Mouse (Mus musculus) megakaryocyte, embryonic 14.5 days (primary cell): ENCODE data around the gene Pold1. TPM values are rescaled to one million over a fixed set of nuclear protein-coding genes. Genes with fewer than 3 reads are reported as not detected.

Experiments used
- H3K27me3 ChIP-seq: replicated peaks from 2 replicates; pipeline ENCODE3; 2012; ENCODE audit warnings: inconsistent platforms
- H3K36me3 ChIP-seq: replicated peaks from 2 replicates; pipeline ENCODE3; 2012; ENCODE audit warnings: low read length, inconsistent platforms, mixed read lengths
- H3K4me1 ChIP-seq: 2 replicates; pipeline ENCODE4 v1.6.1; 2012; ENCODE audit warnings: inconsistent platforms
- H3K4me3 ChIP-seq: replicated peaks from 2 replicates; pipeline ENCODE3; 2012; ENCODE audit warnings: moderate library complexity, mild to moderate bottlenecking, inconsistent platforms
- H3K9me3 ChIP-seq: 2 replicates; pipeline ENCODE4 v1.6.1; 2012; ENCODE audit warnings: inconsistent platforms
- FLI1 ChIP-seq: IDR thresholded peaks from 2 replicates; pipeline ENCODE4 v1.6.1; 2012; ENCODE audit warnings: low read length, inconsistent platforms, mixed read lengths
- GATA1 ChIP-seq: IDR thresholded peaks from 3 replicates; pipeline ENCODE4 v1.6.1; 2012; ENCODE audit warnings: mixed read lengths, low read length, inconsistent platforms, borderline replicate concordance
- polyA plus RNA-seq: library from polyadenylated mRNA; stranded (reverse); fragments of >175 nt; gene quantifications from 2 replicates; pipeline ENCODE4 v1.2.3, GENCODE M21; 2012; ENCODE audit warnings: low replicate concordance; ENCODE audit not compliant: insufficient read depth

Pold1 gene
- polyA plus RNA-seq, 1 experiment = 61.8 TPM

DNA sequence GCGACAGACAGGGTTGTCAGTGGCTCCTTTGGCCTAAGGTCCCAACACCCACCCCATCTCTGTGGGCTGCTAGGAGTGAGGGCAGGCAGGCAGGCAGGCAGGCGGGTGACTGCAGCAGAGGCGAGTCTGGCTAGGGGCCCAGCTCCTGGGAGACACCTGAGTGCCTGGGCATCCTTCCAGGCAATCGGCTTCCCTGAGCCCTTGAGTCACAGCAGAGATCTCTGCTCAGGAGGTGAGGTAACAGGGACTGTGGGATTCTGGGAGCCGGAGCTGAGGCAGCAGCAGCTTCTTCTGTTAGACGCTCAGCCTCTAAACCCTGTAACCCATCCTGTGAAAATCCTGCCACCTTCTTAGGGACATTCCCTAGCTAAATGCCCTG, 12.1 kb downstream of the Pold1 start:
- peaks cover 13% of the 10 kb centered on the region for H3K4me1 ChIP-seq
- no peak overlapping the region for H3K4me3 ChIP-seq
- no peaks in the 10 kb centered on the region for H3K9me3 ChIP-seq
- H3K27me3 ChIP-seq = no peaks in the 10 kb centered on the region
- no peak for TF ChIP-seq FLI1
- no peak for TF ChIP-seq GATA1
- peaks cover 97% of the 10 kb centered on the region for H3K36me3 ChIP-seq

DNA sequence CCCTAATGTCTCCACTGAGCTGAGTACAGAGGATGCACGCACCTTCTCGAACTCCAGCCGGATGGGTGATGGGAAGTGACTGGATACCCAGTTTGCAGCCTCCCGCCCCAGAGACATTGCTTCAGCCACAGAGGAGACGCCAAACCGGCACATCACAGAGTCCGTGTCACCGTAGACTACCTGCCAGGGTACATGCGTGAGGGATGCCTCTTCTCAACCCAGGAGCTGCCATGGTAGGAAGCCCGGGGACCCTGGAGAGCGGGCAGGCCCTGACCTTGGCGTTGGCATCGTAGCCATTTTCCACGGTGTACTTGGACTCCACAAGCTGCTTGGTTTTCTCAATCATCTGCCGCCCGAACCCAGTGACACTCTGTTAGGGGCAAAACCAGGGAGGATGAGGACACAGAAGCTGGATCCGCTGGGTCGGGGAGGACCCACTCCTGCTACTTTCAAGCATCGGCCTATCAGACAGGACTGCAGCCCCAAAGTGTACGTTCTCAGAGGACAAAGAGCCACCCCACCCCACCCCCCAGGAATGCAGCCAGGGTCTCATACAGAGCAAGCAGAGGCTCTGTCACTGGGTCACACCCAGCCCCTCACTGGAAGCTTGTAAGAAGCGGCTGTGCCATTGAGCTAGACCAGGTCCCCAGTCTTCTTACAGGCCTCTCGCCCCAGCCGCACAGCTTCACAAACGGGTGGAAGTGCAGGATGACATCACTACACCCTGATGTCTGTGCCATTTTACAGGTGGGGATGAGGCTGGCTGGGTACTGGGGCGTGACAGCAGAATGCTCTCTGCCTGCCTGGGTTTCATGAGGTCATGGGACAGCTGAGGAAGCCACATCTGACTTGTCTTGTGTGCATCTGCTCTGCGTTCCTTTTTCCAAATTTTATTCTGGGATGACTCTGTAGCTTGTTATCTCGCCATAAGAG, 12.7 kb downstream of the Pold1 start:
- Histone ChIP-seq H3K9me3 (no peaks in the 10 kb centered on the region), H3K4me3 (no peak overlapping the region), H3K27me3 (no peaks in the 10 kb centered on the region), H3K36me3 (peaks cover 90% of the 10 kb centered on the region), H3K4me1 (peaks cover 20% of the 10 kb centered on the region)
- TF ChIP-seq FLI1 (no peak), GATA1 (no peak)

DNA sequence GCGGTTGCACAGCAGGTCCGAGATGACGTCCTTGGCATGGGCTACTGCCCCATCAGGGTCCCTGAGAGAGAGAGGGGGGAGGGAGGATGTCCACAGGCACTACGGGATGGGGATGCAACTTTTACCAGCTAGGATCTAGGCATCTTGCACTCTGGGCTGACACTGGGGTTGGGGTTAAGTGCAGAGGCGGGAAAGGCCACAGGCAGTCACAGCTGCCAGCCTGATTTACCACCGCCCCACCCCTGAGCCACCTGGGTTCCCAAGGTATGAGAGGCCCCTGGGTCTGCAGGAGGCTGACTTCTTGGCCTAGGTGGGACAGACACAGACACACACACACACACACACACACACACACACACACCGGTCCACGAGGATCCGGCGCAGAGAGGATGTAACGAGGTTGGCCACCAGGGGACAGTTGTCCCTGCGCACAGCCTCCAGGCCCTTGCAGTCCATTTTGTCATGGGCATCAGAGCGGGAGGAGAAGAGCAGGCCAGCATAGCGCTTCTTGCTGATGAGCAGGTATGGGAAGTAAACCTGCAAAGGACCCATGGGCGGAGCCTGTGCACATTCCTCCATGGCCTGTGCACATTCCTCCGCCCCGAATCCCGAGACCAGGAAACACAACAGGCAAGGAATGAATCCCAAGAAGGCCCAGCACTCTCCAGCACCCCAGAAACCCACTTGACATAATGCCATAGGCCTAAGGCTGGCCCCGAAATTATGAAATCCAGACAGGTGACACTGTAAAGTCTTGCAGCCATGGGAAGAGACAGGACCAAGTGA, 13.8 kb downstream of the Pold1 start:
- peaks cover 5% of the 10 kb centered on the region for H3K27me3 ChIP-seq
- peaks cover 79% of the 10 kb centered on the region for H3K36me3 ChIP-seq
- TF ChIP-seq FLI1 (no peak), GATA1 (no peak)
- peaks cover 20% of the 10 kb centered on the region for H3K4me1 ChIP-seq
- H3K9me3 ChIP-seq = no peaks in the 10 kb centered on the region
- H3K4me3 ChIP-seq = no peak overlapping the region

DNA sequence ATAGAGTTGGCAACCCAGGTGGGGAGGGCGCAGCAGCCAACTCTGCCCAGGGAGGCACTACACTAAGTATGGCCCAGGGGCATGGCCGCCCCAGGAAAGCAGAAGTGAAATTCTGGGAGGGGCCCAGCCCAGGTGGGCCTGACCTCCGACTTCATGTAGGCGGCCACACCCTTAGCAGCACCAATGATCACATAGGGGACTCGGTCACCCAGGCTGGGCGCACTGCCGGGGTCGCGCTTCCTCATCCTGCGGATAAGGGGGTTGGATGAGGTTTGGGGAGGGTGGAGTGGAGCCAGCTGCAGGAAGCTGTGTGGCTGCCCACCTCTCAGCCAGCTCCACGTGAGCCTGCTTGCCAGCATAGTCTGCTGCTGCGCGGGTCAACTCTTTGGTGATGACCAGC, 14.4 kb downstream of the Pold1 start:
- peaks cover 73% of the 10 kb centered on the region for H3K36me3 ChIP-seq
- H3K4me1 ChIP-seq = peaks cover 20% of the 10 kb centered on the region
- H3K4me3 ChIP-seq = no peak overlapping the region
- peaks cover 11% of the 10 kb centered on the region for H3K27me3 ChIP-seq
- no peaks in the 10 kb centered on the region for H3K9me3 ChIP-seq
- no peak for TF ChIP-seq GATA1
- TF ChIP-seq FLI1 = no peak

DNA sequence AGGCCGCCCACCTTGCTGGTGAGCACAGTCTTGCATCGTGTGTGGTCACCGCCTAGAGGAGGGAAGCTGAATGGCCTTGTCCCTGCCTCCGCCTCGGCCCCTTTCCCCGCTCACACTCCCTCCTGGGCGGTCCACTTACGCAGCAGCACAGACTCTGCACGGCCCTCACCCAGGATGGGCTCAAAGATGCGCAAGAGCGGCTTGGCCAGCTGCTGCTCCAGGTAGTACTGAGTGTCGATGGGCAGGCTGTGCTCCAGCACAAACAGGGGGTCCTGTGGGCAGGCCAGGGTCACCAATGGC, 15.0 kb downstream of the Pold1 start:
- Histone ChIP-seq H3K4me3 (no peak overlapping the region), H3K4me1 (peaks cover 22% of the 10 kb centered on the region), H3K9me3 (no peaks in the 10 kb centered on the region), H3K36me3 (peaks cover 68% of the 10 kb centered on the region), H3K27me3 (peaks cover 16% of the 10 kb centered on the region)
- TF ChIP-seq GATA1 (no peak), FLI1 (no peak)

DNA sequence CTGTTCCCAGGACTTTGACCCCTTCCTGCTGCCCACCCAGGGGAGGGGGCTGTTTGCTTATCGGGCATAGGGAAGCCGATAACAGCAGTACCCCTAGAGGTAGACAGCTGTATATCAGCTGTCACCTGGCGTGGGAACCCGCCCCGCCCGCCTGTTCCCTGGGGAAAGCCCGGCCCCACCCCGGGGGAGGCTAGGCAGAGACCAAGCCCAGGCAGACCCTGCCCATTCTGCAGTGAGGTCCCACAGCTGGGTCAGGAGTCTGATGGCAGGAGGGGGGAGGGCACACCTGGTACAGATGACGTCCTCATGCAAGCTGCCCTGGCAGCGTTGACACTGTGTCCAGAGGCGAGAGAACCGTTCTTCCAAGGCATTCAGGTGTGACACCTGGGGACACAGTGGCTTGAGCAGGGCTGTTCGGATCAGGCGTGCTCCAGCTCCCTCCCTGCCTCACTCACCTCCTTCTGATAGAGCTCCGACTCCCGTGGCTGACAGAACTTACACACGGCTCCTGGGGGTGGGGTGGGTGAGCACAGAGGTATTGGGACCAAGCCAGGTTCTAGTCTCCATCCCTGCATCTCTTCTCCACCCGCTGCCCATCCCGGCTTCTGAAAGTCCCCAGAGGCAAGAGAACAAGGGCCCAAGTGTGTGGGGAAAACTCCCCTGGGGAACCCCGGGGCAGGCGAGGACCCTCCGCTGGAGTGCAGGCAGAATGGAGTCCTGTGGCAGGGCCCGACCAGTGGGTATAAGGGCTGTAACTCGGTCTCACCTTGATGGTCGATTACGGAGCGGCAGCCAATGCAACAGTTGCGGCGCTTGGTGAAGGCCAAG, 15.5 kb downstream of the Pold1 start:
- Histone ChIP-seq H3K9me3 (no peaks in the 10 kb centered on the region), H3K36me3 (peaks cover 62% of the 10 kb centered on the region), H3K27me3 (peaks cover 22% of the 10 kb centered on the region), H3K4me3 (no peak overlapping the region), H3K4me1 (peaks cover 26% of the 10 kb centered on the region)
- TF ChIP-seq GATA1 = no peak
- no peak for TF ChIP-seq FLI1

DNA sequence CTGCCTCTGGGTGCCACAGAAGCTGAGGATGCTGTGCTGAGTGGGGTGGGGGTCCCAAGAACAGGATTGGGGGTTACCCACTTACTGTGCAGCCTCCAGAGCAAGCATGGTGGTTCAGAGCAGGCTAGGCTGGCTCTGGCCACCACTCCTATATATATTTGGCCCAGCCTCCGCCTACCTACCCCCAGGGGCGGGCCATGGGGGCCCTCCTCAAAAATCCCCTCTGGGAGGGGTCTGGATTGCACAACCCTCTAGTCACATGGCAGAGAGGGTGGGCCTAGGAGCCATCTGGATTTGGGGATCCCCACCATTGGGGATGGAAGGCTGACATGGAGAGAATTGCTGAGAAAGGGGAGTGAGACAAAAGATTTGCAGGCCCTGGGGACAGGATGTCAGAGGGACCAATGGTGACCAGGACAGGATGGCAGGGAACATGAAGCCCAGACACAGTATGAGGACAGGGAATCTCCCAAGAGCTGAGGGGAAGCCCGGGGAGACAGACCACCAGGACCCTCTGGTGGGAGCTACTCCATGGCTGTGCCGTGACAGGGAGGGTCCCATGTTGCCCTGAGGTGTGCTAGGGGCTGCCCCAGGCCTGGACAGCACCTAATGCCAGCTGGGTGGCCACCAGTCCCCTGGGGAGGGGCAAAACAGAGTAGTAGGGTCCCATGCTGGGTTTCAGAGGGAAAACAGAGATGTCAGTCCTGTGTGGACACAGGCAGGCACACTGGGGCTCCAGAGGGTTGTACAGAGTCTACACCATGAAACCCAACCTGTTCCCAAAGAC, 16.5 kb downstream of the Pold1 start, which contains the start of gene Spib:
Gene Spib, minus strand, starts transcription at position 126 of the 787 bp plus-strand sequence.
- no peak for TF ChIP-seq FLI1
- TF ChIP-seq GATA1 = no peak
- H3K27me3 ChIP-seq = peaks cover 27% of the 10 kb centered on the region
- no peak within 1 kb of the TSS for H3K4me3 ChIP-seq
- no peaks in the 10 kb centered on the region for H3K9me3 ChIP-seq
- peaks cover 36% of the 10 kb centered on the region for H3K4me1 ChIP-seq
- peaks cover 52% of the 10 kb centered on the region for H3K36me3 ChIP-seq

DNA sequence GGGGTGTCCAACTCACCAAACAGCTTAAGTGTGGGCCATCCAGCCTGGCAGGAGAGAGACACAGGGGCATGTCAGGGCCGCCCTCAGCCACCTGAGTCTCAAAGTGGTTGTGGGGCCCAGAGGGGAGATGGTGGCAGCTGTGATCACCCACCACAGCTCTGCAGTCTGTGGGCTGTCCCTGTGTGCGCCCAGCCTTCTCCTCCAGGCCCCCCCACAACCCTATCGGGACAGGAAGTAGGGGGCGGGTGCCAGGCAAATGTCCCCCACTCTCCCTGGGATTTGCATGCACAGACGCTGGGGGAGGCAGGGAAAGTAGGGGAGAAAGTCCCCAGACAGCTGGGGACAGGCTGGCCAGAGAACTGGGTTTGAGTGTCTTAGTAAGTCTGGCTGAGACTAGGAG, 17.4 kb downstream of the Pold1 start:
- no peak for TF ChIP-seq GATA1
- no peak for TF ChIP-seq FLI1
- peaks cover 37% of the 10 kb centered on the region for H3K4me1 ChIP-seq
- H3K27me3 ChIP-seq = peaks cover 35% of the 10 kb centered on the region
- no peaks in the 10 kb centered on the region for H3K9me3 ChIP-seq
- H3K36me3 ChIP-seq = peaks cover 43% of the 10 kb centered on the region
- H3K4me3 ChIP-seq = no peak overlapping the region

DNA sequence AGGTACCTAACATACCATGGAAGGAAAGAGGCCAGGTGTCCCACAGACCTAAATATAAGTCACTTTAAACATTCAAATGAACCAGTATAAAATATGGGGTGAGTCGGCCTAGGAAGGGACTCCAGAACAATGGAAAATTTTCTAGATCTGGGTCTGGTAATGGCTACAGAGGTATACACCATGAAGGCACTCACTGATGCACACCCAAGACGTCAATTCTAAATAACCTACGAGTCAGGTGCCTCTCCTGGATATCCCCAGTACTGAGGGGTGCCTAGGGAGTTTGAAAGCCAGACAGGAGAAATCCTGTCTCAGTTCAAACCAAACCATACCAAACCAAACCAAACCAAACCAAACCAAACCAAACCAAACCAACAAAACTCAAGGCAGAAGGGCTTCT, 18.1 kb downstream of the Pold1 start:
- Histone ChIP-seq H3K9me3 (no peaks in the 10 kb centered on the region), H3K4me1 (peaks cover 37% of the 10 kb centered on the region), H3K27me3 (peaks cover 41% of the 10 kb centered on the region), H3K36me3 (peaks cover 36% of the 10 kb centered on the region), H3K4me3 (no peak overlapping the region)
- TF ChIP-seq FLI1 (no peak), GATA1 (no peak)

DNA sequence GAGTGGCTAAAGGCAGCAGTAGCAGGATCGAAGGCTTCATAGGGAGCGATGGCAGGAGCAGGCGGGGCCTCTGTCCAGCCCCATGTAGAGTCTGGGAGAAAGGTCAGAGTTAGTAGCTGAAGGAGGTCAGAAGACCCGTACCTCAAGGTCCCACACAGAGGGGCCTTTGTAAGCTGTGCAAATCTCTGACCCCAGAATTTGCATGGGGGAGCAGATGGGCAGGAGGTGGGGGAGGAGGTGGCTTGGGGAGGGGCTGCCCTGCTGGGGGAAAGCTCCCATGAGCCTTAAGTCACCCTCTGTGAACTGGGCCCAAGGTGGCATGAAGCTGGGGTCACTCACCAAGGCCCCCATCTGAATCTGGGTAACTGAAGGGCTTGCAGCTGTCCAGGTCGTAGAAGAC, 19.1 kb downstream of the Pold1 start:
- TF ChIP-seq GATA1 (no peak), FLI1 (no peak)
- Histone ChIP-seq H3K9me3 (no peaks in the 10 kb centered on the region), H3K36me3 (peaks cover 26% of the 10 kb centered on the region), H3K4me3 (no peak overlapping the region), H3K27me3 (peaks cover 51% of the 10 kb centered on the region), H3K4me1 (peaks cover 36% of the 10 kb centered on the region)
